ENCODE assay signal across 8 mouse cellular contexts in genomic region chr9:65786885-65787787, GRCm38 (mm10). TPM values are rescaled to one million over a fixed set of nuclear protein-coding genes. Genes with fewer than 3 reads are reported as not detected.
DNase-seq lines count a peak whose midpoint lies in the region; ATAC-seq lines count a peak whose summit lies in the region.

No protein-coding gene starts in this region.

- H3K4me1 ChIP-seq in liver, embryonic 12.5 days, result peaks cover 81% of the 10 kb centered on the region
- peaks cover 76% of the 10 kb centered on the region for H3K4me1 ChIP-seq in neural tube, embryonic 13.5 days (replicated peaks)

- peak overlapping the region; percentile 79 for H3K27ac ChIP-seq in liver, embryonic 12.5 days
- peak overlapping the region; percentile 82 for H3K27ac ChIP-seq in neural tube, embryonic 13.5 days (replicated peaks)

- peaks cover 4% of the 10 kb centered on the region; the same call in 1 of the 2 replicates for H3K36me3 ChIP-seq in liver, embryonic 12.5 days
- H3K36me3 ChIP-seq in neural tube, embryonic 13.5 days, result no peaks in the 10 kb centered on the region

- peak overlapping the region; percentile 60 for H3K4me2 ChIP-seq in liver, embryonic 12.5 days
- H3K4me2 ChIP-seq in neural tube, embryonic 13.5 days, result peak overlapping the region; percentile 27

- H3K4me3 ChIP-seq in liver, embryonic 12.5 days, result peak overlapping the region; percentile 8; the same call in 1 of the 2 replicates
- no peak overlapping the region for H3K4me3 ChIP-seq in neural tube, embryonic 13.5 days

- no peaks in the 10 kb centered on the region for H3K9me3 ChIP-seq in liver, embryonic 12.5 days (replicated peaks)
- no peaks in the 10 kb centered on the region for H3K9me3 ChIP-seq in neural tube, embryonic 13.5 days

- no peaks in the 10 kb centered on the region for H3K27me3 ChIP-seq in liver, embryonic 12.5 days (replicated peaks)
- H3K27me3 ChIP-seq in neural tube, embryonic 13.5 days, result no peaks in the 10 kb centered on the region

- ATAC-seq in hematopoietic stem cell, adult 5-6 weeks (replicated peaks in 1 of 2; ENCODE audit: insufficient read depth in 1 of 2, low FRiP score in 2 of 2, low TSS enrichment in 1 of 2, low read depth in 1 of 2, poor library complexity in 2 of 2, severe bottlenecking in 2 of 2), result peak; percentile 85 to 90
- peak; percentile 82 for ATAC-seq in liver, embryonic 12.5 days
- ATAC-seq in neural tube, embryonic 13.5 days (ENCODE audit: low read depth), result peak; percentile 85

- 0 out of 2 replicates have a peak overlapping the region, but pooled peaks have one; percentile 7 for H3K9ac ChIP-seq in liver, embryonic 12.5 days
- H3K9ac ChIP-seq in neural tube, embryonic 13.5 days, result peak overlapping the region; percentile 47

- 29% methylated on average over 8 of the region's 8 CpGs for WGBS in liver, embryonic 12.5 days (ENCODE audit: insufficient replicate concordance)
- 32% methylated on average over 8 of the region's 8 CpGs for WGBS in neural tube, embryonic 13.5 days

- peak; percentile 11 to 20 for DNase-seq in spleen, postnatal 36 days (ENCODE audit: low spot score in 2 of 2)
- DNase-seq in spleen, postnatal 14 days (ENCODE audit: low spot score in 2 of 2), result no peak
- peak; percentile 18 for DNase-seq in embryo, embryonic 10.5 days (ENCODE audit: low spot score)
- DNase-seq in thymus, postnatal 36 days, result no peak
- DNase-seq in layer of hippocampus, adult 18-20 months (ENCODE audit: low spot score in 2 of 2), result no peak

RNA-seq across cellular contexts. Expression of gene Zfp609, which starts 40.2 kb away (rescaled TPM):
- 5.8 and 5.9 TPM in 2 replicates for total RNA-seq in hematopoietic stem cell, adult 5-6 weeks (2017)
- polyA plus RNA-seq in liver, embryonic 12.5 days (2016; fragmentation: Nextera tagmentation; extraction: Ambion mirVana), result 3.3 and 3.8 TPM in 2 replicates
- polyA plus RNA-seq in neural tube, embryonic 13.5 days (2015; fragmentation: Nextera tagmentation; extraction: Ambion mirVana), result 8.6 and 10.0 TPM in 2 replicates
- 10 to 100 TPM; 56.2 to 58.6 TPM for total RNA-seq in layer of hippocampus, adult 18-20 months (2021)

Comparison
In these comparisons a context has a peak if more than half of its experiments do, and no peak if none do; other contexts are left out.
1. DNase-seq: peak in spleen, postnatal 36 days (2 of 2) and embryo, embryonic 10.5 days (single experiment); none in spleen, postnatal 14 days (0 of 2), thymus, postnatal 36 days (0 of 2) and layer of hippocampus, adult 18-20 months (0 of 2).
2. Peak in every context shown above with its lines, with median percentiles within 50 percentile points of each other: ATAC-seq.